Mouse (Mus musculus) cerebellum, postnatal 25 days (tissue): ENCODE results near the gene Rapgef1.

ENCODE experiments used
- DNase-seq, 2 experiments: peaks; one replicate each; pipeline ENCODE4 v3.0.0; 2021; ENCODE audit warnings: mixed read lengths in 2 of 2

Rapgef1 gene

GRCm38 (mm10) chr2:29623247-29624090, 3.9 kb downstream of the Rapgef1 start:
- DNase-seq = no peak

- no peak for DNase-seq
Measured at GRCm38 (mm10) chr2:29624091-29624608, 4.6 kb downstream of the Rapgef1 start.

GRCm38 (mm10) chr2:29624739-29625138, 5.2 kb downstream of the Rapgef1 start:
- DNase-seq = no peak

- DNase-seq = peak in 1 of 2 experiments; percentile 27
Measured at GRCm38 (mm10) chr2:29625573-29626200, 6.2 kb downstream of the Rapgef1 start.

- DNase-seq = peak in 1 of 2 experiments; percentile 1
Measured at GRCm38 (mm10) chr2:29627337-29627736, 7.8 kb downstream of the Rapgef1 start.

- DNase-seq = peak in 1 of 2 experiments; percentile 2
Measured at GRCm38 (mm10) chr2:29628186-29628585, 8.7 kb downstream of the Rapgef1 start.

GRCm38 (mm10) chr2:29628763-29629181, 9.3 kb downstream of the Rapgef1 start:
- peak in 1 of 2 experiments; percentile 2 for DNase-seq

- peak in 1 of 2 experiments; percentile 6 for DNase-seq
Measured at GRCm38 (mm10) chr2:29629311-29629710, 9.8 kb downstream of the Rapgef1 start.

GRCm38 (mm10) chr2:29630141-29630771, 10.7 kb downstream of the Rapgef1 start:
- DNase-seq = no peak

GRCm38 (mm10) chr2:29631020-29631419, 11.5 kb downstream of the Rapgef1 start:
- no peak for DNase-seq

GRCm38 (mm10) chr2:29631564-29632167, 12.1 kb downstream of the Rapgef1 start:
- DNase-seq = peak in 1 of 2 experiments; percentile 2

GRCm38 (mm10) chr2:29632168-29632662, 12.7 kb downstream of the Rapgef1 start:
- peak in 1 of 2 experiments; percentile 3 for DNase-seq

GRCm38 (mm10) chr2:29633101-29633554, 13.6 kb downstream of the Rapgef1 start:
- DNase-seq = peak; percentile 79 to 89

GRCm38 (mm10) chr2:29633782-29634181, 14.3 kb downstream of the Rapgef1 start:
- DNase-seq = no peak

- no peak for DNase-seq
Measured at GRCm38 (mm10) chr2:29634541-29634940, 15.0 kb downstream of the Rapgef1 start.

- DNase-seq = no peak
Measured at GRCm38 (mm10) chr2:29635966-29636507, 16.5 kb downstream of the Rapgef1 start.

GRCm38 (mm10) chr2:29637528-29637927, 18.0 kb downstream of the Rapgef1 start:
- no peak for DNase-seq

- no peak for DNase-seq
Measured at GRCm38 (mm10) chr2:29639377-29639776, 19.9 kb downstream of the Rapgef1 start.

- DNase-seq = no peak
Measured at GRCm38 (mm10) chr2:29639953-29640743, 20.6 kb downstream of the Rapgef1 start.

GRCm38 (mm10) chr2:29641707-29642106, 22.2 kb downstream of the Rapgef1 start:
- no peak for DNase-seq

- no peak for DNase-seq
Measured at GRCm38 (mm10) chr2:29643418-29643817, 23.9 kb downstream of the Rapgef1 start.
